Mouse (Mus musculus) bone marrow, adult 2 months (tissue): ENCODE data around the gene Rxfp3.

Experiments
- CTCF ChIP-seq: fragments of 200-500 bp; IDR thresholded peaks from 2 replicates; pipeline ENCODE4 v1.5.1; 2011; ENCODE audit warnings: low read length, control low read depth; ENCODE audit not compliant: control insufficient read depth, insufficient read depth
- POLR2A ChIP-seq: fragments of 200-500 bp; IDR thresholded peaks from 2 replicates; pipeline ENCODE4 v1.6.1; 2011; ENCODE audit warnings: low read depth, mild to moderate bottlenecking, control low read depth, low read length, borderline replicate concordance; ENCODE audit not compliant: control insufficient read depth

DNA sequence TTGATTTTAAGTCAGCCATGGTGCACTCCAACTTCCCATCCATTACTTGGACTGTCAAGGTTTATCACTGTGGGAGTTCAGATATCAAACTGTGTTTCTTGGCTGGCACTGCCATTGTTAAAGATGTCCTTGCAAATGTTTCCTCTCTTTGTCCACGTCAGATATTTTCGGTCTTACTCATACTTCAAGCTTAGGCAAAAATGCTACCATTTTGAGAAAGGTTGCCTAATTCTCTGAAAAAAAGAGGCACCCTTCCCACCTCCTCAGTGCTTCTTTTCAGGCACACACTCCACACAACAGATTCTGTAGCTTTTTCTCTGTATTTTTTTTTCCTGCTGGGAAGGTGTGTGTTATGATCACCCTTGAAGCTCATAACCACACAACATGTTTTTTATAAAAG lies 3.4 kb upstream of the Rxfp3 start:
- TF ChIP-seq CTCF: no peak
- no peak for TF ChIP-seq POLR2A
